Mouse (Mus musculus): ENCODE measurements around the gene Slfn5. TPM values are rescaled to one million over a fixed set of nuclear protein-coding genes. Genes with fewer than 3 reads are reported as not detected.

Gene Slfn5
- polyA plus RNA-seq, 1 experiment from 2014 or later = 0.49 TPM

Small RNA genes within 50 kb of the gene (microRNA-seq; reads per million reads assigned to microRNA genes)
- not detected for gene Mir7679 (ENCODE audit: borderline number of aligned reads)

Other genes starting within 250 kb of the Slfn5 start
- 0.30 and 0.32 TPM in 2 replicates for gene Cct6b, start 187.0 kb upstream of the Slfn5 start, polyA plus RNA-seq (2014; fragmentation: Nextera tagmentation; extraction: Ambion mirVana)
- gene Zfp830, start 187.0 kb upstream of the Slfn5 start, polyA plus RNA-seq (2014; fragmentation: Nextera tagmentation; extraction: Ambion mirVana) = 34.8 and 41.8 TPM in 2 replicates
- gene Lig3, start 170.2 kb upstream of the Slfn5 start, polyA plus RNA-seq (2014; fragmentation: Nextera tagmentation; extraction: Ambion mirVana) = 29.6 and 31.7 TPM in 2 replicates
- 27.5 and 29.7 TPM in 2 replicates for gene Rffl, start 80.1 kb upstream of the Slfn5 start, polyA plus RNA-seq (2014; fragmentation: Nextera tagmentation; extraction: Ambion mirVana)
- gene Rad51d, start 60.7 kb upstream of the Slfn5 start, polyA plus RNA-seq (2014; fragmentation: Nextera tagmentation; extraction: Ambion mirVana) = 14.4 and 14.8 TPM in 2 replicates
- 0.13 and 0.15 TPM in 2 replicates for gene Fndc8, start 59.2 kb upstream of the Slfn5 start, polyA plus RNA-seq (2014; fragmentation: Nextera tagmentation; extraction: Ambion mirVana)
- gene Nle1, start 42.9 kb upstream of the Slfn5 start, polyA plus RNA-seq (2014; fragmentation: Nextera tagmentation; extraction: Ambion mirVana) = 43.4 and 44.9 TPM in 2 replicates
- 1.8 and 4.5 TPM in 2 replicates for gene Unc45b, start 40.8 kb upstream of the Slfn5 start, polyA plus RNA-seq (2014; fragmentation: Nextera tagmentation; extraction: Ambion mirVana)
- 8.1 and 9.0 TPM in 2 replicates for gene Slfn9, start 40.5 kb downstream of the Slfn5 start, polyA plus RNA-seq (2014; fragmentation: Nextera tagmentation; extraction: Ambion mirVana)
- 0.18 and 0.27 TPM in 2 replicates for gene Slfn8, start 69.5 kb downstream of the Slfn5 start, polyA plus RNA-seq (2014; fragmentation: Nextera tagmentation; extraction: Ambion mirVana)
- 4.3 and 4.5 TPM in 2 replicates for gene Slfn2, start 113.8 kb downstream of the Slfn5 start, polyA plus RNA-seq (2014; fragmentation: Nextera tagmentation; extraction: Ambion mirVana)
- gene Slfn1, start 165.5 kb downstream of the Slfn5 start, polyA plus RNA-seq (2014; fragmentation: Nextera tagmentation; extraction: Ambion mirVana) = 0.13 TPM in 1 of 2 replicates, not detected in the other
- gene Slfn4, start 223.8 kb downstream of the Slfn5 start, polyA plus RNA-seq (2014; fragmentation: Nextera tagmentation; extraction: Ambion mirVana) = not detected in 2 replicates
- 0.71 and 0.83 TPM in 2 replicates for gene Slfn3, start 240.0 kb downstream of the Slfn5 start, polyA plus RNA-seq (2014; fragmentation: Nextera tagmentation; extraction: Ambion mirVana)

All from liver, embryonic 11.5 days (tissue).